Mouse (Mus musculus): ENCODE measurements around the gene Zrsr1. TPM values are rescaled to one million over a fixed set of nuclear protein-coding genes. Genes with fewer than 3 reads are reported as not detected.

Zrsr1 gene
- polyA plus RNA-seq, 1 experiment = 25.0 TPM

DNA sequence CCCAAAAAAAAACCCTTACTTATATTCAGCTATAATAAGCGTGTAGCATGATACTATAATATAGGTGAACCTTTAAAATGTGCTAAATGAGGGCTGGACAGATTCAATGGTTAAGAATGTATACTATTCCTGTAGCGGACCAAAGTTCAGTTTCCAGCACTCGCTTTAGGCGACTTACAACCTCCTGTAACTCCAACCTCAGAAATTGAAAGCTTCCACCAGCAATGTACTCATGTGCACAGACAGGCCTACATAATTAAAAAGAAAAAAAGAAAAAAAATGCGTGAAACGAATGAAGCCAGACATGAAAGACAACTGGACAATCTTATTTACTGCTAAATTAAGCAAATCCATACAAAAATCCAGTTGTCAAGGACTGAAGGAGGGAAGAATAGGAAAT, 11.0 kb downstream of the Zrsr1 start:
- no peak for TF ChIP-seq POLR2A (IDR thresholded peaks at IDR 0.05; ENCODE audit: borderline replicate concordance, low read depth, low read length)
- TF ChIP-seq CTCF (IDR thresholded peaks at IDR 0.05; ENCODE audit: low read depth, low read length) = no peak
- no peak overlapping the region for H3K4me3 ChIP-seq (ENCODE audit: insufficient read depth, low read length)
- peaks cover 18% of the 10 kb centered on the region for H3K4me1 ChIP-seq (ENCODE audit: control insufficient read depth, insufficient read depth, low read length)
- no peak overlapping the region for H3K27ac ChIP-seq (ENCODE audit: insufficient read depth, low read depth, low read length)

DNA sequence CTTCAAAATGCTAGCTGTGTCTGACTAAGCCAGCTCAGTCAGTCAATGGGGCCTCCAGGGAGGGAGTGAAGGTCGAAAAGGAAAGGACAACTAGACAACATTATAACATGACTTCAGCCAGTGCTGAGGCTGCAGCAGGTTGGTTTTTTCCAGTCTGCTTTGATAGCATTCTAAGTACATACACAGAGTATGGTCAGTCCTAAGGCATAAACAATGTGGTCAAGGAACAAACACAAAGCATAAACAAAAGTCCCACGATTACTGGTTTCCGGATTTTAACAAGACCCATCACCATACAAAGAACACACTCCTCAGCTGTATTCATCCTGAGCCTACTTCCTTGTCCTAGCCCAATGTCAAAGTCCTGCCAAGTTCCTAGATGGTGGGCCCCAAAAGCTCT, 13.7 kb downstream of the Zrsr1 start:
- no peak overlapping the region for H3K4me3 ChIP-seq (ENCODE audit: insufficient read depth, low read length)
- TF ChIP-seq CTCF (IDR thresholded peaks at IDR 0.05; ENCODE audit: low read depth, low read length) (no peak), POLR2A (IDR thresholded peaks at IDR 0.05; ENCODE audit: borderline replicate concordance, low read depth, low read length) (no peak)
- 0 out of 2 replicates have a peak, but pooled peaks cover 3% of the 10 kb centered on the region for H3K4me1 ChIP-seq (ENCODE audit: control insufficient read depth, insufficient read depth, low read length)
- no peak overlapping the region for H3K27ac ChIP-seq (ENCODE audit: insufficient read depth, low read depth, low read length)

DNA sequence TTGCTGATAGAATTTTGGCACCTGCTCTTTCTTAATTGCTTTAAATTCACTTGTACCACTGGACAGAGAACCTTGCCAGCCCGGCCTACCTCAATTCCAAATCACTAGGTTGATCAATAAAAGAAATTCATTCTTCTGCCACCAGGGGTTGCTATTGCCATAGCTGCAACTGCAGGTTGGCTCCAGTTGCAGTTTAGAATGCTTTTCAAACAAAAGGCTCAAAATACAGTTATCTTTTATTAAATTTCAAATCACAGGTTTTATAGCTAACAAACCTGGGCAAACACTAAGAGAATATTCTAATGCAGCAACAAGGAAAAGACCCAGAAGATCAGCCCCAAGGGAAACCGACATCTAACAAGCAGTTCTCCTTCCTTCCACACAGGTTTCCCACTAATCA, 15.6 kb downstream of the Zrsr1 start:
- H3K4me1 ChIP-seq (ENCODE audit: control insufficient read depth, insufficient read depth, low read length) = peaks cover 4% of the 10 kb centered on the region
- no peak overlapping the region for H3K4me3 ChIP-seq (ENCODE audit: insufficient read depth, low read length)
- no peak for TF ChIP-seq POLR2A (IDR thresholded peaks at IDR 0.05; ENCODE audit: borderline replicate concordance, low read depth, low read length)
- no peak for TF ChIP-seq CTCF (IDR thresholded peaks at IDR 0.05; ENCODE audit: low read depth, low read length)
- no peak overlapping the region for H3K27ac ChIP-seq (ENCODE audit: insufficient read depth, low read depth, low read length)

DNA sequence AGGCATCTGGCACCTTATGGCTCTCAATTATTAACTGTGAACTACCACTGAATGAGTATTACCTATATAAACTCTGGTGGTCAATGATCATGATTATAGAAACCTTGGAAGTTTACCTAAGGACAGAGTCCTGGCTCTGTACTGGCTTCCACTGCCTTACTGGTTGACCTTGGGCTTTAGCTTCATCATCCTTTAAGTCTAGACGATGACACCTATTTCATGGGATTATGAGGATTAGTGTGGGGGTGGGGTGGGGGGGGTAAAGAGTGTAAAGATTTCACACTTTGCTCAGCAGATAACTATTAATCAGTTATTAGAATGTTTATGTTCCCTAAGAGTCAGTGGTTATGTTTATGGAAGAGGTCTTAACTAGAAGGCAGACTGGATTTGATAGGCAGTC, 18.0 kb downstream of the Zrsr1 start:
- Histone ChIP-seq H3K4me1 (ENCODE audit: control insufficient read depth, insufficient read depth, low read length) (peaks cover 4% of the 10 kb centered on the region), H3K27ac (ENCODE audit: insufficient read depth, low read depth, low read length) (peak overlapping the region; percentile 45; the same call in 1 of the 2 replicates), H3K4me3 (ENCODE audit: insufficient read depth, low read length) (peak overlapping the region; percentile 73)
- TF ChIP-seq POLR2A (IDR thresholded peaks at IDR 0.05; ENCODE audit: borderline replicate concordance, low read depth, low read length) = no peak
- no peak for TF ChIP-seq CTCF (IDR thresholded peaks at IDR 0.05; ENCODE audit: low read depth, low read length)

DNA sequence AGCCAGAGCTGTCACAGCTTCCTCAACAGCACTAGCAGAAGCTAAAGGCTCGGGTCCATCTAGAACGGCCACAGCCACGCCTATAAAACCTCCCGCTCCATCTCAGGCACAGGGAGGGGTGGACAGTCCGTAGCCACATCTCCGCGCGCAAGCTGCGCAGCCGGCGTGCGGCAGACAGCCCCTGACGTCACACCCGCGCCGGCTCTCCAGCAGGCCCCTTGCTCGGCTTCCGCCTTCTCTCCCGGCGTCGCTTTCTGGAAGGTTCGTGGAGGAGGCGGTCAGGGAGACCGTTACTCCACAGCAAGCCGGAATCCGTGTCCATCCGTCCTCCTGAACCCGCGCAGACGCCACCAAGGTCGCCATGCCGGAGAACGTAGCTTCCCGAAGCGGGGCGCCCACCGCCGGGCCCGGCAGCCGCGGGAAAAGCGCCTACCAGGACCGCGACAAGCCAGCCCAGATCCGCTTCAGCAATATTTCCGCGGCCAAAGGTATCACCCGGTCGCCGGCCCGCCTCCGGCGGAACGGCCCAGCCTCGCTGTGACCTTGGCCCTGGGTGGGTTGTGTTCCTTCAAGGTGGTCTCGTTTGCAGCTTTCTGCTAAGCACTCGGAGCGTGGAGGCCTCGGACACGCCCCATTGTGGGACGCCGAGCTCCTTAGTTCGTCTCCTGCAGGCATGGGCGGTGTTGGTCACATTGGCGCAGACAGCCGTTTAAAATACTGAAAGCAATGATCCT, 18.8 kb downstream of the Zrsr1 start, which contains the start of gene Cct4:
Gene Cct4 (plus strand): TSS at position 127 of the 734 bp plus-strand sequence.
- TF ChIP-seq POLR2A (IDR thresholded peaks at IDR 0.05; ENCODE audit: borderline replicate concordance, low read depth, low read length) (0 out of 2 replicates have a peak, but pooled peaks have one; percentile 45), CTCF (IDR thresholded peaks at IDR 0.05; ENCODE audit: low read depth, low read length) (no peak)
- H3K4me3 ChIP-seq (ENCODE audit: insufficient read depth, low read length) = peak within 1 kb of the TSS; percentile 73
- peaks cover 4% of the 10 kb centered on the region for H3K4me1 ChIP-seq (ENCODE audit: control insufficient read depth, insufficient read depth, low read length)
- peak within 1 kb of the TSS; percentile 69 for H3K27ac ChIP-seq (ENCODE audit: insufficient read depth, low read depth, low read length)

DNA sequence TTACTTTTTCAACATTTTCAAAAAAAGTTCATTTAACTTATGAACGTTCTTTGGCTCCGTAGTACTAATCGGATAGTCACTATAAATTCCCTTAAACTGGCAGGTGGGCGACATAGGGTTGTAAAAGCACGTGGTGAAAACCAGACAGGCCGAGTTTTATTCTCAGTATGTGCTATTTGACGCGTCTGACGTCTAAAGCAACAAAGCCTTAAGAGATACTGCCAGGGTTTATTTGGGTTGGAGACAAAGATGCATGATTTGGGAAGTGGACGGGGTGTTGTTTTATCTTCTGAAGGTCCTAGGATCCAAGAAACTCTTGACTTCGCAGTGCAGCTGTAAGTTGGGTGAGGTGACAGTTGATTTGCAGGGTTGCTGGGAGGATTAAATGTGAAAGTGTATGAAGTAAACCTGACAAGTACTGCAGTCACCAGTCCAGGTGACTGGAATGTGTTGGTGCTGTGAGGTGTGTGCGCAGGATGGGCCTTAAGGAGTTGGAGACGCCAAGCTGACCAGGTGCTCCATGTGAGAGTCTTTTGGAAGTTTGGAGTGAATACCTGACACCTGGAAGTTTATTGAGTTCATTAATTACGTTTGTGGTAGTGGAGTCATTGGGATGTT, 19.5 kb downstream of the Zrsr1 start:
- no peak for TF ChIP-seq CTCF (IDR thresholded peaks at IDR 0.05; ENCODE audit: low read depth, low read length)
- TF ChIP-seq POLR2A (IDR thresholded peaks at IDR 0.05; ENCODE audit: borderline replicate concordance, low read depth, low read length) = no peak
- Histone ChIP-seq H3K4me1 (ENCODE audit: control insufficient read depth, insufficient read depth, low read length) (peaks cover 4% of the 10 kb centered on the region), H3K4me3 (ENCODE audit: insufficient read depth, low read length) (peak overlapping the region; percentile 73), H3K27ac (ENCODE audit: insufficient read depth, low read depth, low read length) (no peak overlapping the region; the same call in 1 of the 2 replicates)

DNA sequence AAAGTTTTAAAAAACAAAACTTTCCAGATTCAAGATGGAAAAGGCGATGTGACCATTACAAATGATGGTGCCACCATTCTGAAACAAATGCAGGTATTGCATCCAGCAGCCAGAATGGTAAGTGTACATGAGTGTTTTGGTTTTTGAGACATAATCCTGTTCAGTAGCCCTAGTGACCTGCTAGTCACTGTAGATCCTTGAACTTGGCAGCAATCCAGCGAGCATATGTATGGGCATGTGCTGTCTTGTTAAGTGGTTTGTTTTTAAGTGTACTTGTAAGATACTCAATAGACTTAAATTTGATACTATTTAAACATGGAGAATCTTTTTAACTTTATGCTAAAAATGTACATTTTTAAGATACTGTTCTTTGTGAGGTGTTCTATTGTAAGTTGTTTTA, 22.5 kb downstream of the Zrsr1 start:
- no peak for TF ChIP-seq CTCF (IDR thresholded peaks at IDR 0.05; ENCODE audit: low read depth, low read length)
- no peak for TF ChIP-seq POLR2A (IDR thresholded peaks at IDR 0.05; ENCODE audit: borderline replicate concordance, low read depth, low read length)
- H3K4me1 ChIP-seq (ENCODE audit: control insufficient read depth, insufficient read depth, low read length) = peaks cover 4% of the 10 kb centered on the region

DNA sequence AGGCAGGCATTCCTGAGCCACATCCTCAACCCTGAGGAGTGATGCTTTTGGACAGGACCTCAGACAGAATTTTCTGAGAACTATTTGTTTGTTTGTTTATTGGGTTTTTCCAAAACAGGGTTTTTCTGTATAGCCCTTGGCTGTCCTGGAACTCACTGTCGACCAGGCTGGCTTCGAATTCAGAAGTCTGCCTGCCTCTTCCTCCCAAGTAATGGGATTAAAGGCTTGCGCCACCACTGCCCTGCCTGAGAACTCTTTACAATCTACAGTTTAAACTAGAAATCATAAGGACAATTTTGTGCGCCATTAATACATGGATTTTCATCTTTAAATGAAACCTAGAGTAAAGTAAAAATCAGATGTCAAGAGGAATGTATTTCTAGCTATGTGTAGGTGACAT, 23.7 kb downstream of the Zrsr1 start:
- Histone ChIP-seq H3K4me3 (ENCODE audit: insufficient read depth, low read length) (no peak overlapping the region), H3K4me1 (ENCODE audit: control insufficient read depth, insufficient read depth, low read length) (peaks cover 4% of the 10 kb centered on the region), H3K27ac (ENCODE audit: insufficient read depth, low read depth, low read length) (no peak overlapping the region)
- TF ChIP-seq CTCF (IDR thresholded peaks at IDR 0.05; ENCODE audit: low read depth, low read length) (no peak), POLR2A (IDR thresholded peaks at IDR 0.05; ENCODE audit: borderline replicate concordance, low read depth, low read length) (no peak)

More for the DNA sequence above, 22.5 kb downstream of the Zrsr1 start:
- H3K27ac ChIP-seq (ENCODE audit: insufficient read depth, low read depth, low read length) = no peak overlapping the region
- no peak overlapping the region for H3K4me3 ChIP-seq (ENCODE audit: insufficient read depth, low read length)

DNA sequence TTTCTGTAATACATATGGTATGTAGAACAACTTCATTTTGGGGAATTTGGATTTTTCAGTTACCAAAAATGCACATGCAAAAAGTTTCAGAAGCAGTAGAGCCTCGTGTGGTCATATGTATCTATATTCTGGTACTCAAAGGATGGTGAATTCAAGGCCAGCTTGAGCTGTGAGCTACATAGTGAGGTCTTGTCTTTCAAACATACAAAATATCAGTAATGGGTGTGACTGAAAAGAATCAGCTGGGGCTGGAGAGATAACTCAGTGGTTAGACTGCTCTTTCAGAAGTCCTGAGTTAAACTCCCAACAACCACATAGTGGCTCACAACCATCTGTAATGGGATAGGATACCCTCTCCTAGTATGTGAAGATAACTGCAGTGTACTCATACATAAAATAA, 26.5 kb downstream of the Zrsr1 start:
- Histone ChIP-seq H3K27ac (ENCODE audit: insufficient read depth, low read depth, low read length) (no peak overlapping the region), H3K4me3 (ENCODE audit: insufficient read depth, low read length) (no peak overlapping the region), H3K4me1 (ENCODE audit: control insufficient read depth, insufficient read depth, low read length) (no peaks in the 10 kb centered on the region)
- TF ChIP-seq POLR2A (IDR thresholded peaks at IDR 0.05; ENCODE audit: borderline replicate concordance, low read depth, low read length) (no peak), CTCF (IDR thresholded peaks at IDR 0.05; ENCODE audit: low read depth, low read length) (no peak)

DNA sequence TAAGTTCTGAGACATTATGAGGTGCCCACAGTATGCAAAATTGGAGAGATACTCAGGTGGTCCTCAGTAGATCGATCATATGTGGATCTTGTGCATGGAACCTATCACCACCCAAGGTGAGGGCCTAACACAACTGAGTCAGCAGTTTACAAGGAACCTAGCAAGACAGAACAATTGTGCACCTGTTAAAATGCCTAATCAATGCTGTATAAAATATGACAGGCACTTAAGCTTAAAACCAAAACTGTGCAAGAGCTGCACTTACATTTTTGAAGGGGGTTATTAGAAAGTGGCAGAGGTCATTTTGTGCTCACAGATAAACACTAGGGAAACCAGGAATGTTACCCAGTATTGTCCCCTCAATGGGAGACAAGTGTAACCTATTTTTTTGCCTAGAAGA, 33.5 kb downstream of the Zrsr1 start:
- H3K4me1 ChIP-seq (ENCODE audit: control insufficient read depth, insufficient read depth, low read length) = peaks cover 2% of the 10 kb centered on the region; the same call in 1 of the 2 replicates
- no peak overlapping the region for H3K4me3 ChIP-seq (ENCODE audit: insufficient read depth, low read length)
- H3K27ac ChIP-seq (ENCODE audit: insufficient read depth, low read depth, low read length) = no peak overlapping the region
- TF ChIP-seq CTCF (IDR thresholded peaks at IDR 0.05; ENCODE audit: low read depth, low read length) = no peak
- no peak for TF ChIP-seq POLR2A (IDR thresholded peaks at IDR 0.05; ENCODE audit: borderline replicate concordance, low read depth, low read length)
